ENCODE assay signal across 8 mouse cellular contexts in genomic region chr4:155944271-155944670, GRCm38 (mm10). TPM values are rescaled to one million over a fixed set of nuclear protein-coding genes. Genes with fewer than 3 reads are reported as not detected.
DNase-seq lines count a peak whose midpoint lies in the region; ATAC-seq lines count a peak whose summit lies in the region.

No protein-coding gene starts in this region.

- H3K36me3 ChIP-seq in heart, embryonic 15.5 days = peaks cover 21% of the 10 kb centered on the region
- H3K36me3 ChIP-seq in limb, embryonic 15.5 days = peaks cover 25% of the 10 kb centered on the region
- peaks cover 4% of the 10 kb centered on the region; the same call in 1 of the 2 replicates for H3K36me3 ChIP-seq in neural tube, embryonic 11.5 days (ENCODE audit: control insufficient read depth, insufficient read depth, low read length)

- ATAC-seq in cerebellum, adult (ENCODE audit: insufficient number of reproducible peaks, low FRiP score, low TSS enrichment) = no peak
- ATAC-seq in heart, embryonic 15.5 days (replicated peaks; ENCODE audit: insufficient number of reproducible peaks, insufficient read depth, low FRiP score, low read depth) = no peak
- ATAC-seq in limb, embryonic 15.5 days (ENCODE audit: insufficient number of reproducible peaks, low FRiP score, low TSS enrichment, low read depth) = no peak
- ATAC-seq in neural tube, embryonic 11.5 days (ENCODE audit: insufficient read depth, low FRiP score, low TSS enrichment) = no peak

- H3K27ac ChIP-seq in heart, embryonic 15.5 days = peak overlapping the region; percentile 71
- peak overlapping the region; percentile 77; the same call in 1 of the 2 replicates for H3K27ac ChIP-seq in limb, embryonic 15.5 days
- no peak overlapping the region for H3K27ac ChIP-seq in neural tube, embryonic 11.5 days (ENCODE audit: low read depth, low read length)

- no peaks in the 10 kb centered on the region for H3K9me3 ChIP-seq in heart, embryonic 15.5 days (replicated peaks)
- H3K9me3 ChIP-seq in limb, embryonic 15.5 days = no peaks in the 10 kb centered on the region
- no peaks in the 10 kb centered on the region for H3K9me3 ChIP-seq in neural tube, embryonic 11.5 days (ENCODE audit: control insufficient read depth, low read length)

- peak overlapping the region; percentile 95 for H3K9ac ChIP-seq in heart, embryonic 15.5 days
- peak overlapping the region; percentile 91 for H3K9ac ChIP-seq in limb, embryonic 15.5 days
- peak overlapping the region; percentile 86 for H3K9ac ChIP-seq in neural tube, embryonic 11.5 days (ENCODE audit: low read length)

- H3K4me3 ChIP-seq in heart, embryonic 15.5 days = peak overlapping the region; percentile 97
- peak overlapping the region; percentile 98 for H3K4me3 ChIP-seq in limb, embryonic 15.5 days
- peak overlapping the region; percentile 98 for H3K4me3 ChIP-seq in neural tube, embryonic 11.5 days (ENCODE audit: low read depth, low read length)

- H3K4me2 ChIP-seq in heart, embryonic 15.5 days = peak overlapping the region; percentile 97
- H3K4me2 ChIP-seq in limb, embryonic 15.5 days = peak overlapping the region; percentile 90
- peak overlapping the region; percentile 92 for H3K4me2 ChIP-seq in neural tube, embryonic 11.5 days (ENCODE audit: low read depth)

- DNase-seq in cerebellum, adult 9-10 months = peak; percentile 39
- DNase-seq in MN1 (ENCODE audit: low spot score) = peak; percentile 59
- no peak for DNase-seq in neural tube, embryonic 11.5 days (ENCODE audit: low spot score)
- no peak for DNase-seq in left cerebral cortex, adult 9 months (ENCODE audit: low spot score in 2 of 2)
- no peak for DNase-seq in urinary bladder, adult 18-20 months (ENCODE audit: low spot score in 2 of 2)

- under 1% methylated on average over 17 of the region's 17 CpGs for WGBS in heart, embryonic 15.5 days
- under 1% methylated on average over 17 of the region's 17 CpGs for WGBS in limb, embryonic 15.5 days
- under 1% methylated on average over 17 of the region's 17 CpGs for WGBS in neural tube, embryonic 11.5 days

- H3K4me1 ChIP-seq in heart, embryonic 15.5 days (replicated peaks) = peaks cover 21% of the 10 kb centered on the region
- H3K4me1 ChIP-seq in limb, embryonic 15.5 days = peaks cover 22% of the 10 kb centered on the region
- H3K4me1 ChIP-seq in neural tube, embryonic 11.5 days (ENCODE audit: control insufficient read depth, insufficient read depth, low read length) = peaks cover 13% of the 10 kb centered on the region

- no peaks in the 10 kb centered on the region for H3K27me3 ChIP-seq in heart, embryonic 15.5 days
- H3K27me3 ChIP-seq in limb, embryonic 15.5 days = no peaks in the 10 kb centered on the region
- H3K27me3 ChIP-seq in neural tube, embryonic 11.5 days (ENCODE audit: control insufficient read depth, insufficient read depth, low read length) = no peaks in the 10 kb centered on the region

RNA-seq across cellular contexts. Expression of gene Ube2j2, which starts 0.6 kb away (rescaled TPM):
- polyA plus RNA-seq in heart, embryonic 15.5 days (2015; fragmentation: Nextera tagmentation; extraction: Ambion mirVana) = 71.7 and 79.0 TPM in 2 replicates
- 87.9 and 99.7 TPM in 2 replicates for polyA plus RNA-seq in limb, embryonic 15.5 days (2015; fragmentation: Nextera tagmentation; extraction: Ambion mirVana)
- polyA plus RNA-seq in neural tube, embryonic 11.5 days (2014; fragmentation: Nextera tagmentation; extraction: Ambion mirVana) = 154 and 162 TPM in 2 replicates

RNA-seq across cellular contexts. Expression of gene C1qtnf12, which starts 17.8 kb away (rescaled TPM):
- 24.9 and 31.3 TPM in 2 replicates for polyA plus RNA-seq in heart, embryonic 15.5 days (2015; fragmentation: Nextera tagmentation; extraction: Ambion mirVana)
- polyA plus RNA-seq in limb, embryonic 15.5 days (2015; fragmentation: Nextera tagmentation; extraction: Ambion mirVana) = 48.3 and 50.3 TPM in 2 replicates
- polyA plus RNA-seq in neural tube, embryonic 11.5 days (2014; fragmentation: Nextera tagmentation; extraction: Ambion mirVana) = 19.6 and 22.0 TPM in 2 replicates

RNA-seq across cellular contexts. Expression of gene B3galt6, which starts 48.2 kb away (rescaled TPM):
- polyA plus RNA-seq in heart, embryonic 15.5 days (2015; fragmentation: Nextera tagmentation; extraction: Ambion mirVana) = 7.7 and 10.0 TPM in 2 replicates
- polyA plus RNA-seq in limb, embryonic 15.5 days (2015; fragmentation: Nextera tagmentation; extraction: Ambion mirVana) = 16.1 and 16.4 TPM in 2 replicates
- 18.9 and 19.9 TPM in 2 replicates for polyA plus RNA-seq in neural tube, embryonic 11.5 days (2014; fragmentation: Nextera tagmentation; extraction: Ambion mirVana)

RNA-seq across cellular contexts. Expression of gene Sdf4, which starts 48.4 kb away (rescaled TPM):
- polyA plus RNA-seq in heart, embryonic 15.5 days (2015; fragmentation: Nextera tagmentation; extraction: Ambion mirVana) = 105 and 127 TPM in 2 replicates
- polyA plus RNA-seq in limb, embryonic 15.5 days (2015; fragmentation: Nextera tagmentation; extraction: Ambion mirVana) = 175 and 176 TPM in 2 replicates
- 136 and 139 TPM in 2 replicates for polyA plus RNA-seq in neural tube, embryonic 11.5 days (2014; fragmentation: Nextera tagmentation; extraction: Ambion mirVana)

RNA-seq across cellular contexts. Expression of gene Acap3, which starts 52.6 kb away (rescaled TPM):
- polyA plus RNA-seq in heart, embryonic 15.5 days (2015; fragmentation: Nextera tagmentation; extraction: Ambion mirVana) = 8.2 and 13.5 TPM in 2 replicates
- polyA plus RNA-seq in limb, embryonic 15.5 days (2015; fragmentation: Nextera tagmentation; extraction: Ambion mirVana) = 23.3 and 23.8 TPM in 2 replicates
- 44.3 and 45.4 TPM in 2 replicates for polyA plus RNA-seq in neural tube, embryonic 11.5 days (2014; fragmentation: Nextera tagmentation; extraction: Ambion mirVana)

Comparison
In these comparisons a context has a peak if more than half of its experiments do, and no peak if none do; other contexts are left out.
1. DNase-seq: peak in cerebellum, adult 9-10 months (single experiment) and MN1 (single experiment); none in neural tube, embryonic 11.5 days (single experiment), left cerebral cortex, adult 9 months (0 of 2) and urinary bladder, adult 18-20 months (0 of 2).
2. Peak in every context shown above with its lines, with median percentiles within 50 percentile points of each other: H3K4me2 ChIP-seq, H3K4me3 ChIP-seq and H3K9ac ChIP-seq.